Mouse (Mus musculus) liver, embryonic 14.5 days (tissue): ENCODE results near the gene Actb.

ENCODE experiments used
- CTCF ChIP-seq: IDR thresholded peaks from 2 replicates; pipeline ENCODE4 v1.5.1; 2016; ENCODE audit warnings: antibody characterized with exemption, low read depth, control low read depth
- EP300 ChIP-seq: IDR thresholded peaks from 2 replicates; pipeline ENCODE4 v1.6.1; 2016; ENCODE audit warnings: antibody characterized with exemption, low read depth

- TF ChIP-seq CTCF, result no peak
- TF ChIP-seq EP300, result no peak
Observed at GRCm38 (mm10) chr5:142909576-142910278, 3.2 kb upstream of the Actb start.
